Mouse (Mus musculus): Measurements from ENCODE around the gene Rnd1. TPM values are rescaled to one million over a fixed set of nuclear protein-coding genes. Genes with fewer than 3 reads are reported as not detected.

The Rnd1 gene
- polyA plus RNA-seq, 1 experiment from 2014 or later = 0.94 TPM

GRCm38 (mm10) chr15:98662567-98663545, 14.4 kb downstream of the Rnd1 start, which contains the start of gene Ddx23:
Gene Ddx23 (minus strand): TSS chr15:98662894.
- Histone ChIP-seq H3K27ac (ENCODE audit: low read depth) (peak within 1 kb of the TSS; percentile 98), H3K4me3 (ENCODE audit: low read depth, low read length) (peak within 1 kb of the TSS; percentile 96), H3K4me2 (ENCODE audit: low read depth, low read length) (peak within 1 kb of the TSS; percentile 86), H3K36me3 (replicated peaks; ENCODE audit: insufficient read depth, low read length) (peaks cover 10% of the 10 kb centered on the region), H3K4me1 (ENCODE audit: insufficient read depth) (0 out of 2 replicates have a peak, but pooled peaks cover 5% of the 10 kb centered on the region), H3K9me3 (ENCODE audit: low read length) (no peaks in the 10 kb centered on the region), H3K9ac (replicated peaks) (peak within 1 kb of the TSS; percentile 98), H3K27me3 (ENCODE audit: insufficient read depth, low read length) (no peaks in the 10 kb centered on the region)
- ATAC-seq (peak; percentile 97), DNase-seq (peak; percentile 97)
- TF ChIP-seq CTCF (IDR thresholded peaks at IDR 0.05; ENCODE audit: low read depth) = no peak
- 0 out of 2 replicates have a peak, but pooled peaks have one; percentile 0 for TF ChIP-seq EP300 (IDR thresholded peaks at IDR 0.05; ENCODE audit: low read depth)
- 2% methylated on average over 47 of the region's 48 CpGs for whole genome bisulfite sequencing (ENCODE audit: insufficient replicate concordance)

GRCm38 (mm10) chr15:98662198-98662566, 15.1 kb downstream of the Rnd1 start:
- H3K36me3 ChIP-seq (replicated peaks; ENCODE audit: insufficient read depth, low read length) = peaks cover 16% of the 10 kb centered on the region
- peak overlapping the region; percentile 86 for H3K4me2 ChIP-seq (ENCODE audit: low read depth, low read length)
- H3K9ac ChIP-seq (replicated peaks) = peak overlapping the region; percentile 98
- no peaks in the 10 kb centered on the region for H3K27me3 ChIP-seq (ENCODE audit: insufficient read depth, low read length)
- DNase-seq (peak; percentile 41), ATAC-seq (no peak; the same call in 1 of the 2 replicates)
- peak overlapping the region; percentile 96 for H3K4me3 ChIP-seq (ENCODE audit: low read depth, low read length)
- peak; percentile 28; the same call in 1 of the 2 replicates for TF ChIP-seq EP300 (IDR thresholded peaks at IDR 0.05; ENCODE audit: low read depth)
- no peak for TF ChIP-seq CTCF (IDR thresholded peaks at IDR 0.05; ENCODE audit: low read depth)
- peak overlapping the region; percentile 98 for H3K27ac ChIP-seq (ENCODE audit: low read depth)
- no peaks in the 10 kb centered on the region for H3K9me3 ChIP-seq (ENCODE audit: low read length)
- 0 out of 2 replicates have a peak, but pooled peaks cover 5% of the 10 kb centered on the region for H3K4me1 ChIP-seq (ENCODE audit: insufficient read depth)
- under 1% methylated on average over 14 of the region's 14 CpGs for WGBS (ENCODE audit: insufficient replicate concordance)

DNA sequence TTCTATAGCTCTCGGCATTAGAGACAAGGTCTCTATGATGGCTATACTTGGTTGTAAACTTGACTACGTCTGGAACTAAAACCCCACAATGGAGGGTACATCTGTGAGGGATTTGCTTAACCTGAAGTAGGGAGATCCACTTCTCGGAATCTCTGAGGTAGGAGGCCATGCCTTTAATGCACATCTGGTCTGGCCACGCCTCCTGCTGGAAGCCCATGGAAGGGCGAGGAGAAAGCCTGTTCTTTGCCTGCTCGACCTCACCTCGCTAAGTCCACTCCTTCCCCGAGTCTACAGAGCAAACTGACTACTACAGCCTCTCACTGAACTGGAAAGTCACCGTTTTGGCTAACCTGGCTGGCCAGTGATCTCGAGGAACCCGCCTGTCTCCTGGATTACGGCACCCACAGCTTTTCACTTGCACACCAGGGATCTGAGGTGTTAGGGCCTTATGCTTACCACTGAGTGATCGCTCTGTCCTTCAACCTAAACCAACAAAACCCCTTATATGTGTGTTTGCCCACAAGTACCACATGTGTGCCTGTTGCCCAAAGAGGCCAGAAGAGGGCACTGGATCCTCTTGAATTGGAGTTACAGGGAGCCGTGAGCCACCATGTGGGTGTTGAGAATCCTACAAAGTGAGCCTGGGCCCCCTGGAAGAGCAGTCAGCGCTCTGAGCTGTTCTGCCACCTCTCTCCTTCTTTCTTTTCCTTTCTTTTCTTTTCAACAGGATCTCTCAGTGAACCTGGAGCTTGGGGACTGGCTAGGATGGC, 20.1 kb downstream of the Rnd1 start:
- H3K4me3 ChIP-seq (ENCODE audit: low read depth, low read length) = no peak overlapping the region
- H3K9ac ChIP-seq (replicated peaks) = no peak overlapping the region
- no peak overlapping the region for H3K4me2 ChIP-seq (ENCODE audit: low read depth, low read length)
- TF ChIP-seq CTCF (IDR thresholded peaks at IDR 0.05; ENCODE audit: low read depth) (peak; percentile 25), EP300 (IDR thresholded peaks at IDR 0.05; ENCODE audit: low read depth) (no peak)
- no peak for ATAC-seq
- no peak for DNase-seq
- no peak overlapping the region for H3K27ac ChIP-seq (ENCODE audit: low read depth)
- 88% methylated on average over 15 of the region's 15 CpGs for WGBS (ENCODE audit: insufficient replicate concordance)
- 0 out of 2 replicates have a peak, but pooled peaks cover 5% of the 10 kb centered on the region for H3K4me1 ChIP-seq (ENCODE audit: insufficient read depth)
- H3K9me3 ChIP-seq (ENCODE audit: low read length) = no peaks in the 10 kb centered on the region
- no peaks in the 10 kb centered on the region for H3K27me3 ChIP-seq (ENCODE audit: insufficient read depth, low read length)
- H3K36me3 ChIP-seq (replicated peaks; ENCODE audit: insufficient read depth, low read length) = peaks cover 65% of the 10 kb centered on the region

DNA sequence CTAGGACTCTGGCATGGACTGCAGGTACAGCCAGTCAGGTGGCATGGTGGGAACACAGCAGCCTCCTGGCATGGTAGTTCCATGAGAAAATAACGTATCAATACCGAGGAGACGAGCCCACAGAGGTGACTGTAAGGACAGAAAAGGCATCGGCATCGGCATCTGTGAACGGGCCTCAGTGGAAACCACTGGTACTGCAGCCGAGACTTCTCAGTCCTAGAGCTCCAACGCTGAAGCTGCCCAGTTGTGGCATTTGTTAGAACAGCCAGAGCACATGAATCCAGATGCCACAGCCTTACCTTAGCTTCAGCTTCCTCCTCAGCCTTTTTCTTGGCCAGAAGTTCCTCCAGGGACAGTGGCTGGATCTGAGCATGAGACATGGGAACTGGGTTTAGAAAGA, 25.1 kb downstream of the Rnd1 start:
- no peak overlapping the region for H3K9ac ChIP-seq (replicated peaks)
- H3K27me3 ChIP-seq (ENCODE audit: insufficient read depth, low read length) = no peaks in the 10 kb centered on the region
- no peak for DNase-seq
- no peak for ATAC-seq
- 94% methylated on average over 8 of the region's 8 CpGs for WGBS (ENCODE audit: insufficient replicate concordance)
- H3K4me3 ChIP-seq (ENCODE audit: low read depth, low read length) = no peak overlapping the region
- H3K36me3 ChIP-seq (replicated peaks; ENCODE audit: insufficient read depth, low read length) = peaks cover 96% of the 10 kb centered on the region
- no peak overlapping the region for H3K27ac ChIP-seq (ENCODE audit: low read depth)
- H3K4me1 ChIP-seq (ENCODE audit: insufficient read depth) = no peaks in the 10 kb centered on the region
- H3K9me3 ChIP-seq (ENCODE audit: low read length) = no peaks in the 10 kb centered on the region
- H3K4me2 ChIP-seq (ENCODE audit: low read depth, low read length) = no peak overlapping the region
- no peak for TF ChIP-seq EP300 (IDR thresholded peaks at IDR 0.05; ENCODE audit: low read depth)
- TF ChIP-seq CTCF (IDR thresholded peaks at IDR 0.05; ENCODE audit: low read depth) = no peak

- no peak overlapping the region for H3K4me2 ChIP-seq (ENCODE audit: low read depth, low read length)
- ATAC-seq (no peak), DNase-seq (no peak)
- TF ChIP-seq EP300 (IDR thresholded peaks at IDR 0.05; ENCODE audit: low read depth) (no peak), CTCF (IDR thresholded peaks at IDR 0.05; ENCODE audit: low read depth) (no peak)
- no peak overlapping the region for H3K27ac ChIP-seq (ENCODE audit: low read depth)
- no peaks in the 10 kb centered on the region for H3K27me3 ChIP-seq (ENCODE audit: insufficient read depth, low read length)
- no peak overlapping the region for H3K9ac ChIP-seq (replicated peaks)
- H3K4me1 ChIP-seq (ENCODE audit: insufficient read depth) = no peaks in the 10 kb centered on the region
- 90% methylated on average over 15 of the region's 15 CpGs for WGBS (ENCODE audit: insufficient replicate concordance)
- H3K36me3 ChIP-seq (replicated peaks; ENCODE audit: insufficient read depth, low read length) = peaks cover 96% of the 10 kb centered on the region
- no peaks in the 10 kb centered on the region for H3K9me3 ChIP-seq (ENCODE audit: low read length)
- H3K4me3 ChIP-seq (ENCODE audit: low read depth, low read length) = no peak overlapping the region
Observed at GRCm38 (mm10) chr15:98651431-98651830, 25.8 kb downstream of the Rnd1 start.

DNA sequence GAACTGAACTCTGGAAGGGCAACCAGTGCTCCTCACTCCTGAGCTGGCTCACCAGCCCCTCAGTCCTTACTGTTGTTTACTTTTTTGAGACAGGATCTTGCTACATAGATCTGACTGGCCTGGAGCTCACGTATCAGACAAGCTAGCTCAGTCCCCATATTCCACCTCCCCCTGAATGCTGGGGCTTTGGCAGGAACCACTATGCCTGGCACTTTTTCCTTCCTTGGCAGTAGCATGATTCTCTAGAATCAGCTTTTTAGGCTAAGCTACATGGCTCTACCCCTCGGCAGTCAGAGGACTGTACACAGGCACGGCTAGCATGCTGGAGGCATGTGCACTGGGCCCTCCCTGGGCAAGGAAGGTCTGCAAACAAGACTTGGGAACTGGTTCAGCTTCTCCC, 29.2 kb downstream of the Rnd1 start:
- Histone ChIP-seq H3K9ac (replicated peaks) (no peak overlapping the region), H3K27me3 (ENCODE audit: insufficient read depth, low read length) (no peaks in the 10 kb centered on the region), H3K4me1 (ENCODE audit: insufficient read depth) (no peaks in the 10 kb centered on the region), H3K4me3 (ENCODE audit: low read depth, low read length) (no peak overlapping the region), H3K4me2 (ENCODE audit: low read depth, low read length) (no peak overlapping the region), H3K27ac (ENCODE audit: low read depth) (no peak overlapping the region), H3K9me3 (ENCODE audit: low read length) (no peaks in the 10 kb centered on the region), H3K36me3 (replicated peaks; ENCODE audit: insufficient read depth, low read length) (peaks cover 83% of the 10 kb centered on the region)
- WGBS (ENCODE audit: insufficient replicate concordance) = 85% methylated on average over 3 of the region's 3 CpGs
- DNase-seq (no peak), ATAC-seq (no peak)
- TF ChIP-seq CTCF (IDR thresholded peaks at IDR 0.05; ENCODE audit: low read depth) (no peak), EP300 (IDR thresholded peaks at IDR 0.05; ENCODE audit: low read depth) (no peak)

Measured in liver, postnatal 0 days (tissue).